Mouse (Mus musculus) lung, postnatal 0 days (tissue): ENCODE measurements around the gene Hspa12a.

Source experiments
- CTCF ChIP-seq: IDR thresholded peaks from 2 replicates; pipeline ENCODE4 v1.5.1; 2016; ENCODE audit warnings: antibody characterized with exemption, mild to moderate bottlenecking
- EP300 ChIP-seq: IDR thresholded peaks from 2 replicates; pipeline ENCODE4 v1.6.1; 2016; ENCODE audit warnings: antibody characterized with exemption, mild to moderate bottlenecking, control low read depth

- no peak for TF ChIP-seq CTCF
- TF ChIP-seq EP300: no peak
These were observed 102.7 kb downstream of the Hspa12a start for GRCm38 (mm10) chr19:58840721-58841271.
